In genomic region chr14:54354406-54354805, GRCm38 (mm10) we compare ENCODE assay signal across 19 mouse cellular contexts. TPM values are rescaled to one million over a fixed set of nuclear protein-coding genes. Genes with fewer than 3 reads are reported as not detected.
A peak's percentile ranks its signal among the peaks of the same experiment; 100 is the strongest.
DNase-seq lines count a peak whose midpoint lies in the region; ATAC-seq and TF ChIP-seq lines count a peak whose summit lies in the region.
"Had no signal": no experiment of that assay in that cellular context is flagged by ENCODE, and none has a peak within 500 bp of the region (broad histone marks: within the 10 kb centered on the region; RNA-seq: fewer than 3 reads in every experiment).

No protein-coding gene starts in this region.

- no peak for TF ChIP-seq RAD21 in CH12.LX (IDR thresholded peaks at IDR 0.05; ENCODE audit: low read depth, low read length)

- no peak for TF ChIP-seq EP300 in CH12.LX (IDR thresholded peaks at IDR 0.05; ENCODE audit: low read length)
- TF ChIP-seq EP300 in ES-Bruce4 (IDR thresholded peaks at IDR 0.05; ENCODE audit: insufficient read depth, low read depth, low read length): no peak

- no peak overlapping the region for H3K4me3 ChIP-seq in lung, adult 2 months (replicated peaks; ENCODE audit: extremely low read depth, low read depth, low read length)
- H3K4me3 ChIP-seq in CH12.LX (replicated peaks in 1 of 3; ENCODE audit: low read depth in 2 of 3, low read length in 2 of 3, poor library complexity in 1 of 3): no peak overlapping the region
- no peak overlapping the region for H3K4me3 ChIP-seq in ES-Bruce4 (ENCODE audit: low read depth, low read length)
- no peak overlapping the region for H3K4me3 ChIP-seq in neural tube, embryonic 15.5 days (replicated peaks)
- H3K4me3 ChIP-seq: forebrain, embryonic 12.5 days; heart, embryonic 10.5 days; hindbrain, embryonic 15.5 days; limb, embryonic 13.5 days; megakaryocyte, embryonic 14.5 days; neural tube, embryonic 13.5 days had no signal

- H3K36me3 ChIP-seq in CH12.LX (replicated peaks in 1 of 2; ENCODE audit: control insufficient read depth in 1 of 2, insufficient read depth in 1 of 2, low read length in 1 of 2) (peaks cover 4 to 6% of the 10 kb centered on the region in 2 experiments), ES-Bruce4 (ENCODE audit: control insufficient read depth, insufficient read depth, low read length, poor library complexity, severe bottlenecking) (no peaks in the 10 kb centered on the region)
- H3K36me3 ChIP-seq in neural tube, embryonic 15.5 days: no peaks in the 10 kb centered on the region
- H3K36me3 ChIP-seq: forebrain, embryonic 12.5 days; heart, embryonic 10.5 days; hindbrain, embryonic 15.5 days; limb, embryonic 13.5 days; neural tube, embryonic 13.5 days had no signal

- TF ChIP-seq POLR2A in lung, adult 2 months (IDR thresholded peaks at IDR 0.05; ENCODE audit: borderline replicate concordance, extremely low read depth, low read depth, low read length): no peak
- TF ChIP-seq POLR2A in CH12.LX (IDR thresholded peaks at IDR 0.05; ENCODE audit: low read depth, low read length): no peak
- no peak for TF ChIP-seq POLR2A in ES-Bruce4 (IDR thresholded peaks at IDR 0.05; ENCODE audit: insufficient read depth, low read length)

- H3K4me2 ChIP-seq in CH12.LX (ENCODE audit: insufficient read depth, low read depth, poor library complexity, severe bottlenecking): no peak overlapping the region
- no peak overlapping the region for H3K4me2 ChIP-seq in neural tube, embryonic 15.5 days
- H3K4me2 ChIP-seq: forebrain, embryonic 12.5 days; hindbrain, embryonic 15.5 days; limb, embryonic 13.5 days; neural tube, embryonic 13.5 days had no signal

- 29% methylated on average over 1 of the region's 1 CpGs for WGBS in lung, adult 2 months
- 43% methylated on average over 1 of the region's 1 CpGs for WGBS in neural tube, embryonic 15.5 days

- H3K9ac ChIP-seq in CH12.LX (ENCODE audit: insufficient read depth, low read depth) (no peak overlapping the region), ES-Bruce4 (ENCODE audit: low read depth, poor library complexity, severe bottlenecking) (no peak overlapping the region)
- no peak overlapping the region for H3K9ac ChIP-seq in neural tube, embryonic 15.5 days (replicated peaks)
- H3K9ac ChIP-seq: forebrain, embryonic 12.5 days; hindbrain, embryonic 15.5 days; limb, embryonic 13.5 days; neural tube, embryonic 13.5 days had no signal

- TF ChIP-seq CTCF in lung, adult 2 months (IDR thresholded peaks at IDR 0.05; ENCODE audit: insufficient read depth, low read length): 0 out of 2 replicates have a peak, but pooled peaks have one; percentile 11
- peak; percentile 23 to 27; a peak in 3 of 4 replicates for TF ChIP-seq CTCF in CH12.LX (conservative IDR thresholded peaks at IDR 0.05 in 1 of 2, IDR thresholded peaks at IDR 0.05 in 1 of 2; ENCODE audit: low read depth in 2 of 2, low read length in 2 of 2)
- peak; percentile 49 for TF ChIP-seq CTCF in ES-Bruce4 (IDR thresholded peaks at IDR 0.05; ENCODE audit: low read depth, low read length)

- DNase-seq in lung, adult 2 months: no peak
- no peak for DNase-seq in lung, postnatal 10 days
- no peak for DNase-seq in CH12.LX (ENCODE audit: extremely low read depth)
- DNase-seq: cerebellum, adult 11-12 months; cerebellum, postnatal 25 days; gastrocnemius, postnatal 36 days; kidney, adult 8-10 months; kidney, postnatal 4 days; lung, adult 18-20 months had no signal

- no peaks in the 10 kb centered on the region for H3K79me2 ChIP-seq in CH12.LX (replicated peaks; ENCODE audit: control insufficient read depth, extremely low read depth, insufficient read depth, poor library complexity, severe bottlenecking)

- in situ Hi-C loops in CH12.LX (cut with MboI; ENCODE audit: low pct_ligation_motif_present, low pct_unique_long_range_greater_than_20kb, low sequenced_read_pairs): no loop called here

- H3K27ac ChIP-seq in CH12.LX (ENCODE audit: insufficient read depth, low read depth) (no peak overlapping the region), ES-Bruce4 (ENCODE audit: insufficient read depth, low read length) (no peak overlapping the region)
- no peak overlapping the region for H3K27ac ChIP-seq in neural tube, embryonic 15.5 days (replicated peaks)
- H3K27ac ChIP-seq: forebrain, embryonic 12.5 days; heart, embryonic 10.5 days; hindbrain, embryonic 15.5 days; limb, embryonic 13.5 days; neural tube, embryonic 13.5 days had no signal

- H3K9me3 ChIP-seq in CH12.LX (replicated peaks; ENCODE audit: low read length): peaks cover 15% of the 10 kb centered on the region
- H3K9me3 ChIP-seq in ES-Bruce4 (replicated peaks; ENCODE audit: control insufficient read depth, insufficient read depth, low read length, poor library complexity, severe bottlenecking): peaks cover 12% of the 10 kb centered on the region
- no peaks in the 10 kb centered on the region for H3K9me3 ChIP-seq in neural tube, embryonic 15.5 days (replicated peaks)
- H3K9me3 ChIP-seq: hindbrain, embryonic 15.5 days had no signal

- peak; percentile 62; the same call in 1 of the 2 replicates for ATAC-seq in erythroblast, adult 5-6 weeks (replicated peaks; ENCODE audit: low FRiP score, poor library complexity, severe bottlenecking)
- no peak for ATAC-seq in neural tube, embryonic 15.5 days (ENCODE audit: low FRiP score)
- ATAC-seq in megakaryocyte, adult 5-6 weeks (ENCODE audit: poor library complexity, severe bottlenecking): no peak

- dilution Hi-C loops in CH12.LX (cut with MboI; ENCODE audit: extremely low pct_ligation_motif_present, extremely low pct_unique_long_range_greater_than_20kb, low sequenced_read_pairs): no loop called here

- no peaks in the 10 kb centered on the region for H3K4me1 ChIP-seq in lung, adult 2 months (ENCODE audit: control insufficient read depth, insufficient read depth, low read length)
- peaks cover 6% of the 10 kb centered on the region in 2 experiments; a peak in 3 of 4 replicates for H3K4me1 ChIP-seq in CH12.LX (ENCODE audit: control insufficient read depth in 1 of 2, insufficient read depth in 2 of 2)
- H3K4me1 ChIP-seq in ES-Bruce4 (ENCODE audit: control insufficient read depth, insufficient read depth, low read length): no peaks in the 10 kb centered on the region
- H3K4me1 ChIP-seq in neural tube, embryonic 15.5 days: no peaks in the 10 kb centered on the region
- H3K4me1 ChIP-seq: forebrain, embryonic 12.5 days; heart, embryonic 10.5 days; hindbrain, embryonic 15.5 days; limb, embryonic 13.5 days; megakaryocyte, embryonic 14.5 days; neural tube, embryonic 13.5 days had no signal

- H3K27me3 ChIP-seq in CH12.LX (replicated peaks): no peaks in the 10 kb centered on the region
- no peaks in the 10 kb centered on the region for H3K27me3 ChIP-seq in ES-Bruce4 (ENCODE audit: control insufficient read depth, insufficient read depth, low read length, poor library complexity, severe bottlenecking)
- no peaks in the 10 kb centered on the region for H3K27me3 ChIP-seq in neural tube, embryonic 15.5 days (replicated peaks)
- H3K27me3 ChIP-seq: forebrain, embryonic 12.5 days; hindbrain, embryonic 15.5 days; limb, embryonic 13.5 days; megakaryocyte, embryonic 14.5 days; neural tube, embryonic 13.5 days had no signal

TF ChIP-seq in CH12.LX, 34 proteins besides CTCF, POLR2A, EP300 and RAD21:
- no peak for TF ChIP-seq NELFE (IDR thresholded peaks at IDR 0.05; ENCODE audit: low read depth, low read length)
- TF ChIP-seq USF2 (conservative IDR thresholded peaks at IDR 0.05; ENCODE audit: low read depth, low read length): no peak
- TF ChIP-seq TCF12 (IDR thresholded peaks at IDR 0.05; ENCODE audit: low read depth, low read length): no peak

RNA-seq across cellular contexts. Expression of gene Oxa1l, which starts 6.2 kb away (rescaled TPM):
- polyA plus RNA-seq in lung, adult 2 months (2012; rRNA removed): 95.3 and 98.1 TPM in 2 replicates
- total RNA-seq in CH12.LX (2012; rRNA removed) (37.3 and 38.8 TPM in 2 replicates), CH12.LX (2014; rRNA removed) (34.6 and 34.7 TPM in 2 replicates)
- polyA plus RNA-seq in CH12.LX (2012; ENCODE audit: insufficient read length, low read depth) (88.9 and 111 TPM in 2 replicates), ES-Bruce4 (2011; ENCODE audit: insufficient read depth, insufficient read length, low read depth, missing spikeins) (86.1 and 96.4 TPM in 2 replicates)
- total RNA-seq in erythroblast, adult 5-6 weeks (2015; ENCODE audit: low replicate concordance): 10.4 and 20.9 TPM in 2 replicates
- 8.9 and 9.3 TPM in 2 replicates for total RNA-seq in erythroblast, adult 5-6 weeks (2017; ENCODE audit: low replicate concordance)
- polyA plus RNA-seq in neural tube, embryonic 15.5 days (2015; fragmentation: Nextera tagmentation; extraction: Ambion mirVana): 59.6 and 61.3 TPM in 2 replicates
- total RNA-seq in megakaryocyte, adult 5-6 weeks (2015): 43.0 and 47.8 TPM in 2 replicates
- 31.5 and 32.2 TPM in 2 replicates for total RNA-seq in megakaryocyte, adult 5-6 weeks (2017)
